Mouse (Mus musculus) limb, embryonic 11.5 days (tissue): Measurements from ENCODE around the gene Cldn19. TPM values are rescaled to one million over a fixed set of nuclear protein-coding genes. Genes with fewer than 3 reads are reported as not detected.

Source experiments
- ATAC-seq: fragments of 200-750 bp; cut with Nextera tagmentation; 2 replicates; pipeline ENCODE4 v1.8.0; 2017; ENCODE audit warnings: low read depth; ENCODE audit not compliant: insufficient number of reproducible peaks, low FRiP score, low TSS enrichment
- DNase-seq: peaks from one replicate; pipeline ENCODE4 v3.0.0-alpha.2; 2015; ENCODE audit warnings: low spot score
- H3K27ac ChIP-seq: fragments of 300-500 bp; sonication (generic); replicated peaks from 2 replicates; pipeline ENCODE4 v1.5.1; 2014; ENCODE audit warnings: low read depth, mild to moderate bottlenecking, low read length
- H3K27me3 ChIP-seq: fragments of 300-500 bp; sonication (generic); 2 replicates; pipeline ENCODE4 v1.6.1; 2014; ENCODE audit warnings: mild to moderate bottlenecking, low read length, mixed read lengths; ENCODE audit not compliant: control insufficient read depth, insufficient read depth
- H3K36me3 ChIP-seq: fragments of 300-500 bp; sonication (generic); 2 replicates; pipeline ENCODE4 v1.6.1; 2014; ENCODE audit warnings: mild to moderate bottlenecking, low read length, moderate library complexity, mixed read lengths; ENCODE audit not compliant: control insufficient read depth, insufficient read depth
- H3K4me1 ChIP-seq: fragments of 300-500 bp; sonication (generic); 2 replicates; pipeline ENCODE4 v1.6.1; 2014; ENCODE audit warnings: low read length, mixed read lengths; ENCODE audit not compliant: control insufficient read depth, insufficient read depth
- H3K4me2 ChIP-seq: fragments of 300-500 bp; sonication (generic); 2 replicates; pipeline ENCODE4 v1.6.1; 2014; ENCODE audit warnings: low read depth, mild to moderate bottlenecking, moderate library complexity; ENCODE audit not compliant: severe bottlenecking
- H3K4me3 ChIP-seq: fragments of 300-500 bp; sonication (generic); 2 replicates; pipeline ENCODE4 v1.5.1; 2014; ENCODE audit warnings: low read depth, low read length
- H3K9ac ChIP-seq: fragments of 300-500 bp; sonication (generic); 2 replicates; pipeline ENCODE4 v1.6.1; 2014; ENCODE audit warnings: mild to moderate bottlenecking, low read length
- H3K9me3 ChIP-seq: fragments of 300-500 bp; sonication (generic); 2 replicates; pipeline ENCODE4 v1.6.1; 2016; ENCODE audit warnings: low read length; ENCODE audit not compliant: control insufficient read depth
- WGBS: fragments of 180-500 bp; shearing (Covaris S2); extraction: QIAGEN DNeasy Blood & Tissue Kit; methylation state at CpG from one replicate; pipeline ENCODE4 v1.1.7; 2014; 5-methylcytosine and 5-hydroxymethylcytosine counted together
- polyA plus RNA-seq: library from polyadenylated mRNA; unstranded; fragments of >200 nt; fragmentation: Nextera tagmentation; extraction: Ambion mirVana; gene quantifications from 2 replicates; pipeline ENCODE4 v1.2.1, GENCODE M21; 2014

Gene Cldn19
- polyA plus RNA-seq, 1 experiment from 2014 or later, result 0.05 TPM

GRCm38 (mm10) chr4:119245961-119246360, 9.3 kb upstream of the Cldn19 start:
- Histone ChIP-seq H3K27me3 (no peaks in the 10 kb centered on the region), H3K9me3 (no peaks in the 10 kb centered on the region), H3K4me3 (no peak overlapping the region), H3K27ac (no peak overlapping the region), H3K4me2 (no peak overlapping the region), H3K36me3 (peaks cover 14% of the 10 kb centered on the region), H3K4me1 (no peaks in the 10 kb centered on the region), H3K9ac (no peak overlapping the region)
- WGBS, result 85% methylated on average over 9 of the region's 9 CpGs
- DNase-seq (no peak), ATAC-seq (no peak)

GRCm38 (mm10) chr4:119246688-119247225, 8.5 kb upstream of the Cldn19 start:
- WGBS, result 79% methylated on average over 14 of the region's 14 CpGs
- no peak overlapping the region for H3K27ac ChIP-seq
- ATAC-seq, result no peak

GRCm38 (mm10) chr4:119247462-119248235, 7.6 kb upstream of the Cldn19 start:
- H3K36me3 ChIP-seq, result peaks cover 6% of the 10 kb centered on the region; the same call in 1 of the 2 replicates
- no peak overlapping the region for H3K4me3 ChIP-seq
- no peaks in the 10 kb centered on the region for H3K4me1 ChIP-seq
- DNase-seq (peak; percentile 71), ATAC-seq (no peak)
- no peak overlapping the region for H3K4me2 ChIP-seq
- H3K9me3 ChIP-seq, result no peaks in the 10 kb centered on the region
- H3K9ac ChIP-seq, result no peak overlapping the region
- H3K27me3 ChIP-seq, result no peaks in the 10 kb centered on the region
- 43% methylated on average over 12 of the region's 13 CpGs for WGBS
- H3K27ac ChIP-seq, result no peak overlapping the region

More at GRCm38 (mm10) chr4:119246688-119247225, 8.5 kb upstream of the Cldn19 start:
- Histone ChIP-seq H3K9me3 (no peaks in the 10 kb centered on the region), H3K4me1 (no peaks in the 10 kb centered on the region), H3K9ac (no peak overlapping the region), H3K4me2 (no peak overlapping the region), H3K4me3 (no peak overlapping the region), H3K27me3 (no peaks in the 10 kb centered on the region), H3K36me3 (peaks cover 8% of the 10 kb centered on the region)
- DNase-seq, result no peak

GRCm38 (mm10) chr4:119248407-119248965, 6.7 kb upstream of the Cldn19 start:
- H3K27ac ChIP-seq, result no peak overlapping the region
- H3K27me3 ChIP-seq, result no peaks in the 10 kb centered on the region
- no peak overlapping the region for H3K9ac ChIP-seq
- H3K36me3 ChIP-seq, result peaks cover 6% of the 10 kb centered on the region; the same call in 1 of the 2 replicates
- no peaks in the 10 kb centered on the region for H3K9me3 ChIP-seq
- H3K4me1 ChIP-seq, result no peaks in the 10 kb centered on the region
- ATAC-seq, result no peak
- 91% methylated on average over 11 of the region's 11 CpGs for WGBS
- no peak overlapping the region for H3K4me2 ChIP-seq
- no peak overlapping the region for H3K4me3 ChIP-seq
- no peak for DNase-seq

GRCm38 (mm10) chr4:119252025-119252808, 3.0 kb upstream of the Cldn19 start:
- H3K4me2 ChIP-seq, result no peak overlapping the region
- no peak for ATAC-seq
- H3K9ac ChIP-seq, result no peak overlapping the region
- no peaks in the 10 kb centered on the region for H3K9me3 ChIP-seq
- peaks cover 9% of the 10 kb centered on the region for H3K4me1 ChIP-seq
- 57% methylated on average over 7 of the region's 7 CpGs for WGBS
- no peak for DNase-seq
- no peak overlapping the region for H3K4me3 ChIP-seq
- peaks cover 4% of the 10 kb centered on the region; the same call in 1 of the 2 replicates for H3K36me3 ChIP-seq
- H3K27me3 ChIP-seq, result no peaks in the 10 kb centered on the region
- no peak overlapping the region for H3K27ac ChIP-seq

- H3K4me2 ChIP-seq, result no peak overlapping the region
- H3K36me3 ChIP-seq, result no peaks in the 10 kb centered on the region
- 37% methylated on average over 9 of the region's 9 CpGs for WGBS
- no peaks in the 10 kb centered on the region for H3K27me3 ChIP-seq
- H3K9me3 ChIP-seq, result no peaks in the 10 kb centered on the region
- H3K4me3 ChIP-seq, result no peak overlapping the region
- no peak overlapping the region for H3K27ac ChIP-seq
- DNase-seq (no peak), ATAC-seq (no peak)
- peaks cover 9% of the 10 kb centered on the region for H3K4me1 ChIP-seq
- no peak overlapping the region for H3K9ac ChIP-seq
These were observed 1.1 kb upstream of the Cldn19 start for GRCm38 (mm10) chr4:119254012-119254618.

- WGBS, result 81% methylated on average over 6 of the region's 6 CpGs
- ATAC-seq (no peak), DNase-seq (no peak)
- Histone ChIP-seq H3K9me3 (no peaks in the 10 kb centered on the region), H3K4me1 (peaks cover 11% of the 10 kb centered on the region), H3K36me3 (no peaks in the 10 kb centered on the region), H3K4me2 (no peak overlapping the region), H3K4me3 (no peak overlapping the region), H3K9ac (no peak overlapping the region), H3K27ac (no peak overlapping the region), H3K27me3 (no peaks in the 10 kb centered on the region)
These were observed 1.9 kb downstream of the Cldn19 start for GRCm38 (mm10) chr4:119257083-119257482.
